Mouse (Mus musculus): ENCODE measurements around the gene Ptgs1.

The Ptgs1 gene

DNA sequence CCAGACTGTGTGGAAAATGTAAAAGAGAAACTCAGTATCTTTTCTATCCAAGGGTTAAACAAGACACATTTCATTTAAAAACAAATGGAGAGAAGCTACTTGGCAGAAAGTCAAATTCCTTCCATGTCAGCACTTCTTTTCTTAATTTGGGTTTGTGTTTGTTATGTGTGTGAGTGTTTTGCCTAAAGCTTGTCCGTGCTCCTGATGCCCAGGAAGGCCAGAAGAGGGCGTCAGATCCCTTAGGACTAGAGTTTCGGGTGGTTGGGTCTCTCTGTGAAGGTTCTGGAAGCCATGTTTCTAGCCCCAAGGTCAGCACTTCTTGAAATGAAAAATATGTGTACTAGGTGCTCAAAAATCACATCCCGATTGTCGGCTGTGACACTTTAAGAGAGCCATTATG lies 15.8 kb upstream of the Ptgs1 start:
- DNase-seq (ENCODE audit: low read depth in 1 of 2, low spot score in 2 of 2): no peak

DNA sequence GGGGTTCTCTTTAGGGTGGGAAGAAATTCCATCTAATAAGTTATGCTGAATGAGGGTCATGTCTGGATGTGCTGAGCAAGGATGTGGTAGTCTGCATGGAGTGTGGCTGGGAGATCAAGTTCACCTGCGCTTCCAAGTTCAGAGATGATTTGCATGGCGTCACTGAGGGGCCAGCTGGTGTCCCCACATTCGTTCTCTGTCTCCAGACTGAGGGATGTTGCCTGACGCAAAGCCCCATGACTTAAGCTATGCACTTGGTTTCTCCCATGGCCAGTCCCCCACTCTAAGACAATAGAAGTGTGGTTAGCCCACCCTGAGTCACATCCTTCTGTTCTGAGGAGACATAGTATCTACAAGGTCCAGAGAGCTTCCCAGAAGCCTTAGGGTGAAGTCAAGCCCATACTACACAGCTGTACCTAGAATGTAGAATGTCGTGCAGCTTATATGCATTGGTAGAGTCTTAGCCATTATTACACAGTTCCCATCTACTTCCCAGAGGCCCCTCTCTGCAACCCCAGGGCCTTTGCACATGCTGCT lies 15.0 kb upstream of the Ptgs1 start:
- no peak for DNase-seq (ENCODE audit: low read depth in 1 of 2, low spot score in 2 of 2)

DNA sequence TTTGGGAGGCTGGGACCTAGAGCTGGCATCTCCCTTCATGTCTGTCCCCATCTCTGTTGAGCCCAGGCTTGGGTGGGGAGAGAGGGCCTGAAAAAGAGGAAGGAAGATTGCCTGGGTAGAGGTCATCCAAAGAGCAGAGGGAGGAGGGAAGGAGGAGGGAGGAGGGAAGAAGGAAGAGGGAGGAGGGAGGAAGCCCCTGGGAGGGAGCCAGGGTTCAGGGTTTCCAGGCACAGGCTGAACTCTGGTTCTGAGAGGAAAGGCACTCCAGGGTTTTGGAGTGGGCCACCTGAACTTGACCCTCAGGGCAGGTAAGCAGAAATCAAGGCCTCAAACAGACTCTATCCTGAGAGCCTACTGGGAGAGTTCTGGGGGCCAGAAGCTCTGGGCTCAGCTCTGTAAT lies 13.7 kb upstream of the Ptgs1 start:
- DNase-seq (ENCODE audit: low read depth in 1 of 2, low spot score in 2 of 2): peak; percentile 59 to 64

- DNase-seq (ENCODE audit: low read depth in 1 of 2, low spot score in 2 of 2): peak in 1 of 2 experiments; percentile 18
Observed at GRCm38 (mm10) chr2:36216953-36217573, 13.2 kb upstream of the Ptgs1 start.

GRCm38 (mm10) chr2:36217692-36218233 lies 12.5 kb upstream of the Ptgs1 start:
- DNase-seq (ENCODE audit: low read depth in 1 of 2, low spot score in 2 of 2): no peak

DNA sequence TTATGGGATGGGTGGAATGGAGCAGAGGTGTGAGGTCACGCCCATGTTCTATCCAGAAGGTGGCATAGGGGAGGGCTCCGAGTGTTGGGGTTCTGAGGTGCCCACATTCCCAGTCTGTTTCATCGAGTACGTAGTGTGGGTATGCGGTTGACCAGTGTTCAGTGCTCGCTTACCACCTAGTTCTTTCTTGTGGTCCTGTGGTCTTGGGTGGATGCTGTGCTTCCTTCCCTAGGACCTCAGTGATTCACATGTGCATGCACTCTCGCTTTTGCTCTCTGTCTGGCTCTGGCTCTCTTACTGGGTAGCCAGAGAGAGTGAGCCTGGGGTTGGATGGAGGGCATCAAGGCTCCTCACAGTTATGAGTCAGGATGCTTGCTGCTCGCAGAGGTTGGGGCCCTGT lies 10.1 kb upstream of the Ptgs1 start:
- no peak for DNase-seq (ENCODE audit: low read depth in 1 of 2, low spot score in 2 of 2)

- no peak for DNase-seq (ENCODE audit: low read depth in 1 of 2, low spot score in 2 of 2)
Observed at GRCm38 (mm10) chr2:36220891-36221290, 9.3 kb upstream of the Ptgs1 start.

- no peak for DNase-seq (ENCODE audit: low read depth in 1 of 2, low spot score in 2 of 2)
Observed at GRCm38 (mm10) chr2:36222168-36222848, 7.9 kb upstream of the Ptgs1 start.

GRCm38 (mm10) chr2:36223436-36223835 lies 6.8 kb upstream of the Ptgs1 start:
- DNase-seq (ENCODE audit: low read depth in 1 of 2, low spot score in 2 of 2): no peak

DNA sequence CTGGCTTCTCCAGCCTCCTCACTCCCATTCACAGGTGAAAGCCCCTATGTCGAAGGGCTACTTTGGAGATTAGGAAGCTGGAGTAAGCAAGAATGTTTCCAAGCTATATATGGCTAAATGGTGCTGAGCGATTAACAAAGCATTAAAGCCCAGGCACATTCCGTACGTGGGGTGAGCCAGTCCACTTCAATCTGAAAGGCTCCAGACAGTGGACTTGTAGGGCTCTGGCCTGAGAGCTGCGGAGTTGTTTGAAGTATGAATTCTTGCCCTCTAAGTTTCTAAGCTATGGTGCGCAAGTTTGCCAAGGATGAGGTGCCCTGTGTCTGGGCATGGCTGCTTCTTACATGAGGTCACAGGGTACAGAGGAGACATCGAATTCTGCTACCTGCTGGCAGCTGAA lies 6.1 kb upstream of the Ptgs1 start:
- no peak for DNase-seq (ENCODE audit: low read depth in 1 of 2, low spot score in 2 of 2)

DNA sequence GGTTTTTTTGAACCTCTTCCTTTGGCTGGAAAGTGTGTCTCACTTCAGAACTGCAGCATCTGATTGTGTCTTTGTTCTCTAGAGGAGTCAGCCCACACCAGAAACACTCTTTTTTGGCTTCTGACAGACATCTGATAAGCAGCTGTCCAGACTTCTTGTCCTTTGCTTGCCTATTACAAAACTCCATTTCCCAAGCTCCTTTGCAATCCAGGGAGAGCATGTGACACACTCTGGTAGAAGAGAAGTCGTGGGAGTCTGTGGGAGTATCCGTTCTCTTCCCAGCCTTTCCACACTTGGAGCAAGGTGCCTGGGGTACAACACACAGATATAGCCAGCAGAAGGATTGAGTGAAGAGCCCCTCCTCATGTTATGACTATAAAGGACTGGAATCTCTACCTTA lies 5.6 kb upstream of the Ptgs1 start:
- no peak for DNase-seq (ENCODE audit: low read depth in 1 of 2, low spot score in 2 of 2)

DNA sequence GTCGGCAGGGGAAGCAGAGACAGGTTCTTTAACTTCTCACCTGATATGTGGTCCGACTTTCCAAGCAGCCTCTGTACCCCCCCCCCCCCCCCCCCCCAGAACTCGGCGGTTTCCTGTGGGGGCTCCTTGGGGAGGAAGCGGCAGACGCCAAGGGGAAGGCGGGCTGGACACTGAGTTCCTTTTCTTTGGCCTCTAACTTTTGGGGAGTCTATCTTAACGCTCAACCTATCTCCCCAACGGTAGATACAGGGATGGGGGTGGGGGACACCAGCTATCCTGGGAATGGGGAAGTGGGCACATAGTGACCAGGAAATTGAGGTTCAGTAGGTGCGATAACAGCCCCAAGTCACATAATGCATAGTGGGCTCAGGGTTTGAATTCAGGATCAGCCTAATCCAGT lies 741 bp downstream of the Ptgs1 start:
- DNase-seq (ENCODE audit: low read depth in 1 of 2, low spot score in 2 of 2): no peak

DNA sequence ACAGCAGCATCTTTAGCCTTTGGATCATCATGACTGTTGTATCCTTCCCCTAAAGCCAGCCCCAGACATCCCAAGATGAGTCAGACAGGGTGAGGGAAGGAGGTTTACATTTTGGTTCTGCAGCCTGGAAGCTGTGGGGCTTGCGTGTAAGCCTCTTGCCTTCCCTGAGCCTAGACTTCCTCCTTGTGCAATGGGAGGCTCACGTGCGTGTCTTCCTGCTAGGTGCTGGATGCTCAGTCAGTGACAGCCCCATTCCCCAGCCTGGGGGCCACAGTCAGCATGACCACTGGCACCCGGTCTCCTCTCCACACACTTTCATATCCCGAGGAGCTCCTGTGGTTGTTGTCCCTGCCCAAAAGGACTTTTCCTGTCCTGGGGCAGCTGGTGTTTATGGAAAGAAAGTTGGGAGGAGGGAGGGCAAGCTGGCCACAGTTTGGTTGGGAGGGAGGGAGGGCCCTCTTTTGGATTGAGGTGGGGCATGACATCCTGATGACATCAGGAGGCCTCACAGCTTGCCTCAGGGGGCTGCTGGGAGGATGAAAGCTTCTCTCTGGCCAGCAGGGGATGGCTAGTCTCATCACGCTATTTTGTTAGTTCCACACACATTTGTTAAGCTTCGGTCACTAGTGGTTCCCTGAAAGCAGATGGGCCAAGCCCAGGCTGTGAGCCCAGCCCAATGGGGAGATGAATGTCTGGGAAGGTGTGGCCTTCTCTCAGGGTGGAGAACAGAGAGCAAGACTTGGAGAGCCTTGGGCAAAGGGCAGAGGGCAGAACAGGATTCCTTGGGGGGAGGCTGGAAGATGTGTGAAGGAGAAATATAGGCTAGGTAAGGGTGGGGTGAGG lies 4.5 kb downstream of the Ptgs1 start:
- no peak for DNase-seq (ENCODE audit: low read depth in 1 of 2, low spot score in 2 of 2)

DNA sequence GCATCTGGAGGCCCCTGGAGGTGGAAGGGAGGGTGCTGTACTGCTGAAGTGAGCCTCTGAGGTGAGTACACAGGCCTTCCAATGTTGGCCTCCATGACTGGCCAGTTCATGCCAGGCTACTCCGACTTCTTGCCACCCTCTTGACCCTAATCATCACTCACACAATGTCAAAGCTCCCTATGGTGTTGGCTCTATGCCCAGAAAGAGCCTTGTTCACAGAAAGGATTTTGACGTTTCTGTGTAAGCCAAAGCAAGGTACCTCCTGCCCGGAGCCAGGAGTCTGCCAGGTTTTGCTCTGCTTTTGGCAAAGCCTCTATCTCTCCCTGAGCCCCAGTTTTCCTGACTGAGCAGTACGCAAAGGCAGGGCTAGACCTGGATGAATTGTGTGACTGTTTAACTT lies 5.7 kb downstream of the Ptgs1 start:
- DNase-seq (ENCODE audit: low read depth in 1 of 2, low spot score in 2 of 2): no peak

DNA sequence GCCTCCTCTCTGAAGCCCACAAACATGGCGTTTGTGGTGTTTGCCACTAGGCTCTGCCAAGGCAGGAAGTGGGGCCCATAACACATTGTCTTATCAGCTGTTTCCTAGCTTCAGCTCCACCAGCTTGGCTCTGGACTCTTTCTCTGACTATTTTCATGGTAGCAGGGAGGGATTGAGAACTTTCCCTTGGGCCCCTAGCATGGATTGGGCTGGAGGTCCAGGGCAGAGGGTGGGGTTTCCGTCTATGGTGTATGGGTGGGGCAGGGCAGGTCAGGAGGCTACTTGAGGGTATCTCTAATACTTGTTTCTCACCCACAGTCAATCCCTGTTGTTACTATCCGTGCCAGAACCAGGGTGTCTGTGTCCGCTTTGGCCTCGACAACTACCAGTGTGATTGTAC lies 6.7 kb downstream of the Ptgs1 start:
- no peak for DNase-seq (ENCODE audit: low read depth in 1 of 2, low spot score in 2 of 2)

DNA sequence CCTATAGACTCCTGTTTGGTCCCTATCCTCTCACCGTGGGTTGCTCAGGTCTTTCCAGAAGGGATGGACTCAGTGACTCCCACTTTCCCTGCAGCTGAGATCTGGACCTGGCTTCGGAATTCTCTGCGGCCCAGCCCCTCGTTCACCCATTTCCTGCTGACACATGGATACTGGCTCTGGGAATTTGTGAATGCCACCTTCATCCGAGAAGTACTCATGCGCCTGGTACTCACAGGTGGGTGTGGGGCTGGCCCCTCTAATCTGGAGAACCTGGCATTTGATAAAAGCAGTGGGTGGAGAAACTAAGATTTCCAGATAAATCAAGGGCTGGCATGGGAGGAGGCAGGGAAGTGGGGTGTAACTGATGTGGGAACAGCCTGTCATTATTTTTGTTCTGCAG lies 7.3 kb downstream of the Ptgs1 start:
- DNase-seq (ENCODE audit: low read depth in 1 of 2, low spot score in 2 of 2): no peak

DNA sequence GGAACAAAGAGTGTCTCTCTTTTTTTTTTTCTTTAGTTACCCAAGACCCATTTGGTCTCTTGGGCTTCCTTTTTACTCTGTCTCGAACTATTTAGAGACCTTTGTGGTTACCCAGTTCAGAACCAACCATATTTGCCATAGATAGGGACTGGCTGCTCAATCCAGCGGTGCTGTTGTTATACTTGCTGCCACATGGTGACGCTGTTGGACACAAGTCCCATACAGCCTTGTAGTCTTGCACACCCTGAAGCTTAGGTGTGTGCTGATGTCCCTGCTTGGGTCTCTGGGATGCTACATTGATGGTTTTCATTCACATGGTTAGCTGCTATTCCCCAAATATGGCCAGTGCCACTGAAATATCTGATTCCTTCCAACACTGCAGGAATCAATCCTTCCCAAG lies 8.2 kb downstream of the Ptgs1 start:
- no peak for DNase-seq (ENCODE audit: low read depth in 1 of 2, low spot score in 2 of 2)

- no peak for DNase-seq (ENCODE audit: low read depth in 1 of 2, low spot score in 2 of 2)
Observed at GRCm38 (mm10) chr2:36238951-36239350, 8.7 kb downstream of the Ptgs1 start.

DNA sequence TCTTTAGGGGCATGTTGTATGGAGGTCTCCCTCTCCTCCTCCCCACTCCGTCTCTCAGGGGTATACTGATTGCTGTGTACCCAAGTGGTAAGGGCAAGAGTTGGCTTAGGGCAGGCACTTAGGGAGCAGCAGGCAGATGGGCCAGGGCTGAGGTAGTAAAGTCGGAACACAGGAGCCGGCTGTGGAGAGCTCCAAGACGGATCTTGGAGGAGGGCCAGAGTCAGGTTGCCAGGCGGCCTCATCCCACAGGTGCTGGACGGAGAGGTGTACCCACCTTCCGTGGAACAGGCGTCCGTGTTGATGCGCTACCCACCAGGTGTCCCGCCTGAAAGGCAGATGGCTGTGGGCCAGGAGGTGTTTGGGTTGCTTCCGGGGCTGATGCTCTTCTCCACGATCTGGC lies 12.3 kb downstream of the Ptgs1 start:
- no peak for DNase-seq (ENCODE audit: low read depth in 1 of 2, low spot score in 2 of 2)

GRCm38 (mm10) chr2:36243296-36243891 lies 13.2 kb downstream of the Ptgs1 start:
- no peak for DNase-seq (ENCODE audit: low read depth in 1 of 2, low spot score in 2 of 2)

DNA sequence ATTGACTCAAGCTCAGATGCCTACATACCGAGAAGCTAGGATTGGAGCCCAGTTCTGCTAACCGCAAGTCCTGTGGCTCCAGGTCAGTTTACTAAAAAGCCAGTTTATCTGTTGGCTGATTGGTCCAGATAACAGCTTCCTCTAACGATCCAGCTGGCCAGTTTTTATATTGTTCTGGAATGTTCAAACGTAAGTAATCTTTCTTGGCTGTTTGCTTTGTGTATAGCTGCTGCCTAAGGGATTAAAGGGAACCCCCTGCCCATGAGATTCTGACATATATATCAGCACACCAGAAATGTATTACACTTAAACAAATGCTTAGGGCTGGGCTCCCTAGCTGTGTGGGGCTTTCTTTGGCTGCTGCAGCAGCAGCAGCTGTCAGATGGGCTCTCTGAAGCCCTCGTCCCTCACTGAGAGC lies 13.7 kb downstream of the Ptgs1 start:
- no peak for DNase-seq (ENCODE audit: low read depth in 1 of 2, low spot score in 2 of 2)
